Mouse (Mus musculus) neutrophil, adult 5-6 weeks (primary cell): ENCODE measurements around the gene Dad1. TPM values are rescaled to one million over a fixed set of nuclear protein-coding genes. Genes with fewer than 3 reads are reported as not detected.
A peak's percentile ranks its signal among the peaks of the same experiment; 100 is the strongest.
"Not testable (repeated sequence)": the region's sequence is repeated elsewhere in the genome, so short reads cannot be mapped to it uniquely, and the experiment has no call there.

ENCODE experiments used
- ATAC-seq: fragments of 151-379, 151-347 bp; 2 replicates; pipeline ENCODE4 v1.8.0; 2017; ENCODE audit warnings: mild to moderate bottlenecking, moderate TSS enrichment; ENCODE audit not compliant: insufficient number of reproducible peaks, poor library complexity, low FRiP score, severe bottlenecking; ENCODE audit errors: extremely low read depth
- total RNA-seq: library from RNA; stranded (forward); fragments of 200-1000 nt; gene quantifications from 2 replicates; pipeline ENCODE4 v1.2.3, GENCODE M21; 2017

Dad1 gene
- total RNA-seq, 1 experiment from 2014 or later: 50.7 TPM

GRCm38 (mm10) chr14:54254670-54255202, 832 bp upstream of the Dad1 start:
- ATAC-seq: no peak

- ATAC-seq: no peak
Measured at GRCm38 (mm10) chr14:54250122-54250521, 3.8 kb downstream of the Dad1 start.

GRCm38 (mm10) chr14:54249326-54249725, 4.6 kb downstream of the Dad1 start:
- no peak for ATAC-seq

- ATAC-seq: no peak
Measured at GRCm38 (mm10) chr14:54246232-54246631, 7.7 kb downstream of the Dad1 start.

- no peak for ATAC-seq
Measured at GRCm38 (mm10) chr14:54244183-54244582, 9.7 kb downstream of the Dad1 start.

- no peak for ATAC-seq
Measured at GRCm38 (mm10) chr14:54240542-54240941, 13.4 kb downstream of the Dad1 start.

GRCm38 (mm10) chr14:54239002-54239736, 14.7 kb downstream of the Dad1 start:
- ATAC-seq: peak; percentile 87

GRCm38 (mm10) chr14:54236881-54237280, 17.0 kb downstream of the Dad1 start:
- no peak for ATAC-seq

- ATAC-seq: no peak
Measured at GRCm38 (mm10) chr14:54235825-54236540, 17.9 kb downstream of the Dad1 start.

- ATAC-seq: no peak
Measured at GRCm38 (mm10) chr14:54234231-54235040, 19.5 kb downstream of the Dad1 start.

- ATAC-seq: no peak
Measured at GRCm38 (mm10) chr14:54233559-54234143, 20.3 kb downstream of the Dad1 start.

GRCm38 (mm10) chr14:54232811-54233558, 20.9 kb downstream of the Dad1 start:
- ATAC-seq: peak; percentile 77

GRCm38 (mm10) chr14:54232143-54232542, 21.8 kb downstream of the Dad1 start:
- no peak for ATAC-seq

- peak; percentile 24; the same call in 1 of the 2 replicates for ATAC-seq
Measured at GRCm38 (mm10) chr14:54231176-54231956, 22.5 kb downstream of the Dad1 start.

GRCm38 (mm10) chr14:54230638-54231150, 23.2 kb downstream of the Dad1 start:
- ATAC-seq: no peak

- not testable (repeated sequence) for ATAC-seq
Measured at GRCm38 (mm10) chr14:54229849-54230248, 24.1 kb downstream of the Dad1 start.

GRCm38 (mm10) chr14:54228933-54229713, 24.8 kb downstream of the Dad1 start:
- ATAC-seq: no peak
